Mouse (Mus musculus) olfactory bulb, adult 2 months (tissue): ENCODE measurements around the gene Grid2.

Experiments used
- CTCF ChIP-seq: fragments of 200-500 bp; IDR thresholded peaks from 2 replicates; pipeline ENCODE4 v1.5.1; 2012; ENCODE audit warnings: low read depth, mild to moderate bottlenecking, low read length, moderate library complexity; ENCODE audit not compliant: insufficient read depth
- POLR2A ChIP-seq: fragments of 200-500 bp; IDR thresholded peaks from 2 replicates; pipeline ENCODE4 v1.6.1; 2012; ENCODE audit warnings: mild to moderate bottlenecking, low read depth, low read length, moderate library complexity; ENCODE audit not compliant: insufficient read depth

GRCm38 (mm10) chr6:64046732-64047131 lies 791.1 kb downstream of the Grid2 start:
- no peak for TF ChIP-seq CTCF
- TF ChIP-seq POLR2A, result no peak
